Mouse (Mus musculus) ovary, adult 2 months (tissue): ENCODE measurements around the gene Vmn2r35. TPM values are rescaled to one million over a fixed set of nuclear protein-coding genes. Genes with fewer than 3 reads are reported as not detected.

Experiments used
- polyA plus RNA-seq: library from polyadenylated mRNA; depleted of rRNA; stranded (reverse); fragments of >200 nt; gene quantifications from 2 replicates; pipeline ENCODE4 v1.2.3, GENCODE M21; 2012; rRNA removed

Gene Vmn2r35
- not detected in 2 replicates for polyA plus RNA-seq

GRCm38 (mm10) chr7:7819767-7820166, at the start of gene Vmn2r35:
TSS of gene Vmn2r35 (minus strand) at chr7:7819867.

Other genes starting within 250 kb of the Vmn2r35 start
- not detected in 2 replicates for gene Vmn2r34, start 130.4 kb downstream of the Vmn2r35 start, polyA plus RNA-seq
- gene Vmn2r36, start 82.6 kb upstream of the Vmn2r35 start, polyA plus RNA-seq, result not detected in 2 replicates